Mouse (Mus musculus): Measurements from ENCODE around the gene Psg27. TPM values are rescaled to one million over a fixed set of nuclear protein-coding genes. Genes with fewer than 3 reads are reported as not detected.
"Not testable (repeated sequence)": the region's sequence is repeated elsewhere in the genome, so short reads cannot be mapped to it uniquely, and the experiment has no call there.

Psg27 gene
- polyA plus RNA-seq (2012; ENCODE audit: insufficient read depth, insufficient read length, missing spikeins) = not detected in 2 replicates

GRCm38 (mm10) chr7:18567205-18567604 is at the start of gene Psg27:
Gene Psg27, minus strand, starts transcription at chr7:18567305.
- Histone ChIP-seq H3K4me1 (ENCODE audit: control insufficient read depth, insufficient read depth, low read length) (no peaks in the 10 kb centered on the region), H3K27ac (ENCODE audit: insufficient read depth, low read depth, low read length) (no peak within 1 kb of the TSS), H3K4me3 (ENCODE audit: insufficient read depth, low read length) (no peak within 1 kb of the TSS)
- TF ChIP-seq POLR2A (IDR thresholded peaks at IDR 0.05; ENCODE audit: borderline replicate concordance, low read depth, low read length) = no peak
- TF ChIP-seq CTCF (IDR thresholded peaks at IDR 0.05; ENCODE audit: low read depth, low read length) = no peak

- not testable (repeated sequence) for H3K27ac ChIP-seq (ENCODE audit: insufficient read depth, low read depth, low read length); H3K4me1 ChIP-seq (ENCODE audit: control insufficient read depth, insufficient read depth, low read length); H3K4me3 ChIP-seq (ENCODE audit: insufficient read depth, low read length)
These were observed 49.3 kb upstream of the Psg27 start, which contains the start of gene Psg23 for GRCm38 (mm10) chr7:18616401-18616800. Gene Psg23, minus strand, starts transcription at chr7:18616501.

DNA sequence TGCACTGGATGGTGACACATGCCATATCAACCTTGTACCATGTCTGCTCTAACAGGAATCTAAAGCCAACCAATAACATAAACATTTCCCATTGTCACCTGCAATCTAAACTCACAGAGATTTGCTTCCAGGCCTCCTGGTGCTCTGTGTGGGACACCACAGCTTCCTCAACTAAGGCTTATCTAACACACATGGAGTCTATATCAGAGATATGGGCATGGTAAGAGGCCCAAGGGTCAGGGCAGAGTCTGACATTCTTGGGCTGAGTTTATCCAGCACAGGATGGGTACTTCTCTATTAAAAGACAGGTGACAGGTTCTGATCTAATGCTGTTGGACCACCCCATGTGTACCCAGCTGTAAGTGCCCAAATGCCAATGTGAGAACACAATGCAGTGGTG is 7.3 kb downstream of the Psg27 start:
- Histone ChIP-seq H3K27ac (ENCODE audit: insufficient read depth, low read depth, low read length) (no peak overlapping the region), H3K4me1 (ENCODE audit: control insufficient read depth, insufficient read depth, low read length) (no peaks in the 10 kb centered on the region), H3K4me3 (ENCODE audit: insufficient read depth, low read length) (no peak overlapping the region)
- no peak for TF ChIP-seq CTCF (IDR thresholded peaks at IDR 0.05; ENCODE audit: low read depth, low read length)
- TF ChIP-seq POLR2A (IDR thresholded peaks at IDR 0.05; ENCODE audit: borderline replicate concordance, low read depth, low read length) = no peak

DNA sequence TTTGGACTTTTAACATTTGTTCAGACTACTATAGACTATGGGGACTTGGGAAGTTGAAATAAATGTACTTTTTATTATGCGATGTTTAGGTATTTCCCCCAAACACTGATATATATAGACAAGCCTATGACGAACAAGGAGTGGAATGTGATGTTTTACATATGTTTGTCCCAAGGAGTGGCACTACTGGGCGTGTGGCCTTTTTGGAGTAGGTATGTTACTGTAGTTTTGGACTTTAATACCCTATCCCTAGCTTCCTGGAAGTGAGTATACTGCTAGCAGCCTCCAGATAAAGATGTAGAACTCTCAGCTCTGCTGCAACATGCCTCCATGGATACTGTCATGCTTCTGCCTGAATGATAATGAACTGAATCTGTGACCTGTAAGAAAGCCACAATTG is 11.4 kb downstream of the Psg27 start:
- not testable (repeated sequence) for H3K27ac ChIP-seq (ENCODE audit: insufficient read depth, low read depth, low read length); H3K4me3 ChIP-seq (ENCODE audit: insufficient read depth, low read length); H3K4me1 ChIP-seq (ENCODE audit: control insufficient read depth, insufficient read depth, low read length)

DNA sequence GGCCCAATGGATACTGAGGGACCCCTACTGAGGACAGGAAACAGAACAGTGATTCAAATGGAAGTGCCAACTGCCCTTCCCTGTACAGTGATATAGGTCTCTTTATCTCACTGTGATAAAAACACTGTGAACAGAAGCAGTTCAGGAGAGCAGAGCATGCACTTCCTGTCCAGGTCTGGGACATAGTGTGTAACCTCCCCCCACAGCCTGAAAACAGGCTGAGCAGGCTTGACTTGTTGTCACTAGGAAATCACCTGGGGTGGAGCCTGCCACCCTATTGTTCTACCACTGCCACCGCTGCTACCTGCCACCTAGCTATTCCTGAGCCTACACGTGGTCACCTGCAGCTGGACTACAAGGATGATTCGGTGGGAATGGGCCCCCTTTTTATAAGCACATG is 33.7 kb downstream of the Psg27 start:
- Histone ChIP-seq H3K27ac (ENCODE audit: insufficient read depth, low read depth, low read length) (no peak overlapping the region), H3K4me3 (ENCODE audit: insufficient read depth, low read length) (no peak overlapping the region), H3K4me1 (ENCODE audit: control insufficient read depth, insufficient read depth, low read length) (no peaks in the 10 kb centered on the region)
- TF ChIP-seq CTCF (IDR thresholded peaks at IDR 0.05; ENCODE audit: low read depth, low read length) = no peak
- no peak for TF ChIP-seq POLR2A (IDR thresholded peaks at IDR 0.05; ENCODE audit: borderline replicate concordance, low read depth, low read length)

GRCm38 (mm10) chr7:18532169-18532568 is 34.9 kb downstream of the Psg27 start, which contains the start of gene Psg25:
Gene Psg25, minus strand, starts transcription at chr7:18532269.
- Histone ChIP-seq H3K27ac (ENCODE audit: insufficient read depth, low read depth, low read length) (no peak within 1 kb of the TSS), H3K4me1 (ENCODE audit: control insufficient read depth, insufficient read depth, low read length) (no peaks in the 10 kb centered on the region), H3K4me3 (ENCODE audit: insufficient read depth, low read length) (no peak within 1 kb of the TSS)
- TF ChIP-seq POLR2A (IDR thresholded peaks at IDR 0.05; ENCODE audit: borderline replicate concordance, low read depth, low read length) = no peak
- TF ChIP-seq CTCF (IDR thresholded peaks at IDR 0.05; ENCODE audit: low read depth, low read length) = no peak

GRCm38 (mm10) chr7:18524668-18525067 is 42.4 kb downstream of the Psg27 start:
- Histone ChIP-seq H3K4me1 (ENCODE audit: control insufficient read depth, insufficient read depth, low read length) (no peaks in the 10 kb centered on the region), H3K4me3 (ENCODE audit: insufficient read depth, low read length) (no peak overlapping the region), H3K27ac (ENCODE audit: insufficient read depth, low read depth, low read length) (no peak overlapping the region)
- TF ChIP-seq CTCF (IDR thresholded peaks at IDR 0.05; ENCODE audit: low read depth, low read length) = no peak
- no peak for TF ChIP-seq POLR2A (IDR thresholded peaks at IDR 0.05; ENCODE audit: borderline replicate concordance, low read depth, low read length)

GRCm38 (mm10) chr7:18512848-18513247 is 54.3 kb downstream of the Psg27 start:
- not testable (repeated sequence) for H3K4me1 ChIP-seq (ENCODE audit: control insufficient read depth, insufficient read depth, low read length); H3K27ac ChIP-seq (ENCODE audit: insufficient read depth, low read depth, low read length); H3K4me3 ChIP-seq (ENCODE audit: insufficient read depth, low read length)

DNA sequence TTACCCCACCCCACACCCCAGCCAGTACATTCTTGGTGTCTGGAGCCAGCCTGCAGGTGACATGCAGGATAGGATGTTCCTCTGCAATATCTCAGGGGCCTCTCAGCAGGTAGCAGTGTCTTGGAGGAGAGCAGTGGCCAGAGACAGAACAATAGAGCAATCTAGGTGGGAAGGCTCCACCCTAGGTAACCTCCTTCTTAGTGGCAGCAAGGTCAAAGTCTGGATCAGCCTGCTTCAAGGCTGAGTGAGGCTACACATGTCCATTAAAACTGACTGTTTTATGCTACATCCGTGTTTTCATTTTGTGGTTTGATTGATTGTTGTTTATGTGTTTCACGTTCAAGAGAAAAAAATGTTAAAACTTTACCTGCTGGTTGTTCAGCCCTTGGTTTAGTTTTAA is 54.7 kb downstream of the Psg27 start:
- not testable (repeated sequence) for H3K27ac ChIP-seq (ENCODE audit: insufficient read depth, low read depth, low read length); H3K4me3 ChIP-seq (ENCODE audit: insufficient read depth, low read length); H3K4me1 ChIP-seq (ENCODE audit: control insufficient read depth, insufficient read depth, low read length)

GRCm38 (mm10) chr7:18511479-18511878 is 55.6 kb downstream of the Psg27 start:
- no peak for TF ChIP-seq CTCF (IDR thresholded peaks at IDR 0.05; ENCODE audit: low read depth, low read length)
- TF ChIP-seq POLR2A (IDR thresholded peaks at IDR 0.05; ENCODE audit: borderline replicate concordance, low read depth, low read length) = no peak
- Histone ChIP-seq H3K4me3 (ENCODE audit: insufficient read depth, low read length) (no peak overlapping the region), H3K27ac (ENCODE audit: insufficient read depth, low read depth, low read length) (no peak overlapping the region), H3K4me1 (ENCODE audit: control insufficient read depth, insufficient read depth, low read length) (no peaks in the 10 kb centered on the region)

Other genes starting within 250 kb of the Psg27 start
- gene Psg18, start 212.3 kb downstream of the Psg27 start, polyA plus RNA-seq (2012; ENCODE audit: insufficient read depth, insufficient read length, missing spikeins) = not detected in 2 replicates
- gene Psg28, start 135.3 kb downstream of the Psg27 start, polyA plus RNA-seq (2012; ENCODE audit: insufficient read depth, insufficient read length, missing spikeins) = 0.41 TPM in 1 of 2 replicates, not detected in the other
- not detected in 2 replicates for gene Psg26, start 83.1 kb downstream of the Psg27 start, polyA plus RNA-seq (2012; ENCODE audit: insufficient read depth, insufficient read length, missing spikeins)
- gene Psg25, start 35.0 kb downstream of the Psg27 start, polyA plus RNA-seq (2012; ENCODE audit: insufficient read depth, insufficient read length, missing spikeins) = not detected in 2 replicates
- gene Psg23, start 49.2 kb upstream of the Psg27 start, polyA plus RNA-seq (2012; ENCODE audit: insufficient read depth, insufficient read length, missing spikeins) = not detected in 2 replicates
- not detected in 2 replicates for gene Psg21, start 89.4 kb upstream of the Psg27 start, polyA plus RNA-seq (2012; ENCODE audit: insufficient read depth, insufficient read length, missing spikeins)
- gene Psg20, start 118.9 kb upstream of the Psg27 start, polyA plus RNA-seq (2012; ENCODE audit: insufficient read depth, insufficient read length, missing spikeins) = not detected in 2 replicates
- gene Psg22, start 150.8 kb upstream of the Psg27 start, polyA plus RNA-seq (2012; ENCODE audit: insufficient read depth, insufficient read length, missing spikeins) = not detected in 2 replicates
- not detected in 2 replicates for gene Psg19, start 231.2 kb upstream of the Psg27 start, polyA plus RNA-seq (2012; ENCODE audit: insufficient read depth, insufficient read length, missing spikeins)